Mouse (Mus musculus) erythroblast, embryonic 14.5 days (primary cell): ENCODE results near the gene Gm8994.

Experiments
- GATA1 ChIP-seq: IDR thresholded peaks from 2 replicates; pipeline ENCODE4 v1.6.1; 2012; ENCODE audit warnings: low read length, inconsistent platforms, mixed read lengths
- TAL1 ChIP-seq: IDR thresholded peaks from 3 replicates; pipeline ENCODE4 v1.6.1; 2012; ENCODE audit warnings: low read length, inconsistent platforms, mixed read lengths

DNA sequence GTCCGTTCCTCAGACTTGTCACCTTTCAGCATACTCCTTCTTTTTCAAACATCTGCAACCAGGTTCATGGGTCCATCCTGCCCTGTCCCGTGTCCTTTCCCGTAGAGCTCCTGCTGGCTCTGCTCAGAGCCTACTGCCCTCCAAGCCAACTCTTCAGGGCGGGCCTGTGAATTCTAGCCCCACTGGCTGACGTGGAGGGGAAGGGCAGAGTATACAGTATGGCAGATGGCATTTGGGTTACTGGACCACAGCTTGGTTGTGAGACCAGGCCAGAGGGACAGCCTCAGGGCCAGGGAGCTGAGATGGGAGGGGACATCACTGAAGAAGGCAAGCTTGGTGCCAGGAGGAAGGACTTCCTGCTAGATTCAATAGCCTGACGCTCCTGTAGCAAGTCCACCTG, 17.7 kb downstream of the Gm8994 start:
- no peak for TF ChIP-seq GATA1
- no peak for TF ChIP-seq TAL1
